Mouse (Mus musculus) retina, postnatal 7 days (tissue): Measurements from ENCODE around the gene Slc24a2.

Source experiments
- DNase-seq: peaks from one replicate; pipeline ENCODE4 v3.0.0-alpha.2; 2012; ENCODE audit warnings: low read depth, low spot score

Slc24a2 gene

GRCm38 (mm10) chr4:87047131-87047530 lies 183.1 kb downstream of the Slc24a2 start:
- DNase-seq = no peak

DNA sequence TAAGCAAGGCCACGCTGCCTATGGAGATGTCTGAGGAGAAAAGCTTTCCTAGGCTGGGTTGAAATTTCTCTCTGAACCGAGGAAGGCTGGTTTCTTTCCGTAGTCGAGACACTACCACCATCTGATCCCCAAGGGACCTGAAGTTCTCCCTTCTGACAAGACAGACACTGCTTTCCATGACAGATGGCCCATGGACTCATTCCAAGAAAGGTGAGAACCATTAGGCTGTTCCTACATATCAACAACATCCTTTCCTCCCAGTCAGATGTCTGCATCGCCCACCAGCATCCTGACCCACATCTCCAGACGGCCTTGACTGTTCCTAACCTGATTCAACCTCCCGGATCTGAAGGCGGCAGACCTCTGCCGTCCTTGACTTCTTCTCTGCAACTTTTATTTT lies 187.0 kb downstream of the Slc24a2 start:
- DNase-seq = no peak

DNA sequence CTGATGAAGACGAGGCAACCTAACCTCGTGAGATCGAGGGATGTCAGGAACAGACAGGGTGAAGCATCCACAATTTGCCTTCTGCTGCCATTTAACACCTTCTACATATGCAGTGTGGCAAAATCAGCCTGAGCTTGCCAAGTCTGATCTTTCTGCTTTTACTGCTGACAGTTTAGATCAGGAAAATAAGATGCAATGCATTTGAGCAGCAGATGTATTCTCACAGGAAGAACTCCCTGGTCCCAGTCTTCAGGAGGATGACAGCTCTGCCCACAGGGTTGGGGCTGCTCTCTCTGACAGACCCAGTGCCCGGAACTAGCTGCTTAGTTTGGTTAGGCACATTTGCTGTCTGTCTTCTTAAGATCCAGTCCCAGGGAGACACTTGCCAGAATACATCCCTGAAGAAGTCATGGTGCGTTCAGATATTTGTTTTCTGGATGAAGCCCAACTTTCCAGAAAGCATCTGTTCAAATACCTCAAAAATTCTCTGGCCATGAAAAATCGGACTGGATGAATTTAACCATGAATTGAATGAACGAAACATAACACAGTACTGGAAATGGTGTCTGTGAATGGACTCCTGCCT lies 188.8 kb downstream of the Slc24a2 start:
- DNase-seq = no peak

GRCm38 (mm10) chr4:87037592-87037991 lies 192.7 kb downstream of the Slc24a2 start:
- no peak for DNase-seq

DNA sequence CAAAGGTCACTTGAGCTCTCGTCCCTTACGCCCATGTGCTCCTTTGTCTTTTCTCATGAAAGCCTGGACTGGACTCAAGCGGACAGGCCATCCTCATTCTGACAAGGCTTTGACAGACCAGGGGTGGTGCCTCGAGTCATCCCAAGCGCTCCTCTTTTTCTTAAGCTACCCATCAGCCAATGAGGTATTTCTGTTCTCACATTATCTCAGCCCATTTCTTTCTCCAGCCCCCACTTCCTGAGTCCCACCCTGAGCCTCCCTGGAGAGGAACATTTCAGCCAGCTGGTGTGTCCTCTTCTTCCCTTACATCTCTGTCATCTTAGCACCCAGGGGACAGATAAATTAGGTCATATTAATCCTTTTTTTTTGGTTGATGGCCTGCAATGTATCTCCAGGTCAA lies 193.8 kb downstream of the Slc24a2 start:
- DNase-seq = no peak

DNA sequence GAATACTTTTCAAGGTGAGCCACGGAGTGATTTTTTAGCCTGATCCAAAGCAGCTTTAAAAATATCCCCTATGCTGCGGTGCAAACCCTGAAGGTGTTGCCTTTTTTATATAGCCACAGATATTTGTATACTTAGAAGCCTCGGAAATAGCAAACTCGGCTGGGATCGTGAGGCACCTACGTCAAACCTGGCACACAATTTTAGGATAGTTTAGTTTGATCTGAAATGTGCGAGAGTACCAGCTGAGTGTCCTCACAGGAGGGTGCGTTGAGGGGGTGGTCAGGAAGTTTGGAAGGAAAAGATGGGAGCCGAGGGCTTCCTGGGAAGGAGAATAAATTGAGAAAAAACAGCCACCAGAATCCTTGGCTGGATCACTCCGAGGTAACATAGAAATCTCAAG lies 194.6 kb downstream of the Slc24a2 start:
- DNase-seq = no peak

GRCm38 (mm10) chr4:87032632-87033031 lies 197.6 kb downstream of the Slc24a2 start:
- no peak for DNase-seq

DNA sequence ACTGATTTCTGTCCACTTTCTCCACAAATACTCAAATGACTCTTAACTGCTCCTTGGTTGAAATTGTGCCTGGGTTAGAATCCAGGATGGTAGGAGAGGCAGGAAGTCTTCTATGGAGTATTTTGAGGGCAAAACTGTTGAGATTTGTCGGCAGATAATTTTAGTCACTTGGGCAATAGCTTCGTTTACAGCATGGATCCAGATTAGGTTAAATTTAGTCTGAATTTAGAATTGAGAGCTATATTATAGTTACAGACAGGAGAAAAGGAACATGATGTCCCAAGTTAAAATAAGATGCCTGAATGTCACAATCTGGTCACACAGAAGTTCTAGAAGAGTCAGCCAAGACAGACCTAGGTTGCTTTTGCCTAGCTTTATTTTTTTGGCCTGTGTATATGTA lies 199.2 kb downstream of the Slc24a2 start:
- DNase-seq = no peak

GRCm38 (mm10) chr4:87026311-87027151 lies 203.7 kb downstream of the Slc24a2 start:
- peak; percentile 35 for DNase-seq

- no peak for DNase-seq
Observed at GRCm38 (mm10) chr4:87024556-87024955, 205.7 kb downstream of the Slc24a2 start.

- no peak for DNase-seq
Observed at GRCm38 (mm10) chr4:87021542-87021941, 208.7 kb downstream of the Slc24a2 start.

- no peak for DNase-seq
Observed at GRCm38 (mm10) chr4:87019486-87020105, 210.7 kb downstream of the Slc24a2 start.

- no peak for DNase-seq
Observed at GRCm38 (mm10) chr4:87018073-87018997, 211.9 kb downstream of the Slc24a2 start.

GRCm38 (mm10) chr4:87017464-87017863 lies 212.8 kb downstream of the Slc24a2 start:
- DNase-seq = no peak

DNA sequence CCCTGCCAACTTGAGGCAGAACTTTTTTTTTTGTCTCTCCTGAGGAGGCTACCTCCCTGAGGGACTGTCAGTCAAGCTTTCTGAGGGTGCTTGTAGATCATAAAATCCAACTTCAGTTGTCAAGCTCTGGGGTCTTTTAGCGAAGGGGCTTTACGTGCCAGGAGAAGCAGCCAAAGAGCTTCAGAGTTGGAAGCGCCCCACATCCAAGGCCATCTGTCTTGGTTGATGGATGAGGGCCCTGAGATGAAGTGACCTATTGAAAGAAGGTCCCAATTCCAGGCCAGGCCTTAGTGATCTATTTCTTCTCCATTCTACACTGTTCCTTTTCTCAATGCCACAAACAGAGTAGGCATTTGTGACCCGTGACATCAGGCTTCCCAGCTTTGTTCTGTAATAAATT lies 214.5 kb downstream of the Slc24a2 start:
- no peak for DNase-seq

- no peak for DNase-seq
Observed at GRCm38 (mm10) chr4:87013721-87014620, 216.3 kb downstream of the Slc24a2 start.

DNA sequence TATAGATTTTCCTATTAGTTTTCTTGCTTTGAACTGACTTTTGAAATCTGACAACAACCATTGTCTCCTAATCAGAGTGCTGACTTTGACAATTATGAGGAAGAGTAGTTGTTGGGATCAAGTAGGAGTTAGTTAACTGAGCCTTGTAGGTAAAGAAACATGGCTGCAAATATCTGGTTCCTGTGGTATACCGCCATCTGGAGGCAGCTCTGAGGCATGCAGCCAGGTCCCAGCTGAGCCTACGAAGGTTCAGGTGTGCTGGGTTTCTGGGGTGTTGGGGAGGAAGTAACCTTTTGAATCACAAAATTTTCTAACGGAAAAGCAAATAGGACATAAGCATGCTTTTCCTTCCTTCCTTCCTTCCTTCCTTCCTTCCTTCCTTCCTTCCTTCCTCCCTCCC lies 237.8 kb downstream of the Slc24a2 start:
- no peak for DNase-seq

- no peak for DNase-seq
Observed at GRCm38 (mm10) chr4:86989301-86989700, 241.0 kb downstream of the Slc24a2 start.

GRCm38 (mm10) chr4:86987846-86988245 lies 242.4 kb downstream of the Slc24a2 start:
- DNase-seq = no peak

DNA sequence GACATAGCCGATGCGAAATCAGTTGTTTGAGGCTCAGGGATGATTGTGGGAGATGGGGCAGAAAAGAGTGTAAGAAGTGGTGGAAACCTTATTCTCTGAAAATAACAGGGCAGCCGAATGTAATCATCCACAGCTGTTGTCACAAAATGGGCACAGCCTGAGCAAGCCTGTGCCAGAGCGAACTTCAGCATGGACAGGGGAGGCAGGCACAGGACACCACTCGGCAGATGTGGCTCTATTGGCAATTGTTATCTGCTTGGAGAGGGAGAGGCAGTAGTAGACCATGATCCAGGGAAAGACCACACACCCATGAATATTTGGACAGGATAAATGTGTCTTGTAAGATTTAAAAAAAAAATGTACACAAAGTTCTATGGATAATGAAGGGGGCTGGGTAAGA lies 253.0 kb downstream of the Slc24a2 start:
- DNase-seq = no peak
